Mouse (Mus musculus) cerebellum, adult (tissue): ENCODE measurements around the gene Cmtm8.

Source experiments
- ATAC-seq: cut with Nextera tagmentation; 2 replicates; pipeline ENCODE4 v1.9.2; 2017; ENCODE audit warnings: mild to moderate bottlenecking, moderate library complexity, mixed read lengths; ENCODE audit not compliant: insufficient number of reproducible peaks, low FRiP score, low TSS enrichment

The Cmtm8 gene

GRCm38 (mm10) chr9:114761848-114762247 is 82.1 kb downstream of the Cmtm8 start:
- no peak for ATAC-seq

- no peak for ATAC-seq
Measured at GRCm38 (mm10) chr9:114760353-114760752, 83.6 kb downstream of the Cmtm8 start.

DNA sequence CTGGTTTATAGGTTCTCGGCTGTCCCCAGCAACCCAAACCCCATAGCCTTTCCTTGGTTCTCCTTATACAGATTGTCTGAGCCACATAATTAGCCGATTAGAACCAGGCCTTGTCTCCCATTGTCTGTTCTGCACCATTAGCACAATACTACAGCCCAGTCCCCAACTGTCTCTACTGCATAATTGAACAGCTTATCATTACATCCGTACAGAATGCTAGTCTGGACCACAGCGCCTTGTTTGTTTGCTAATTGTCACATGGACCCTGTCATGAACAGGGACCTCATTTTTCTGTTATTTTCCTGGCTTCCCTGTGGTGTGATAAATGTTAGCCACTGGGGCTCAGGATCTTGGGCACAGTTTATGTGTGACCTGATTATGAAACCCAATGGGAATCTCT is 84.1 kb downstream of the Cmtm8 start:
- no peak for ATAC-seq

DNA sequence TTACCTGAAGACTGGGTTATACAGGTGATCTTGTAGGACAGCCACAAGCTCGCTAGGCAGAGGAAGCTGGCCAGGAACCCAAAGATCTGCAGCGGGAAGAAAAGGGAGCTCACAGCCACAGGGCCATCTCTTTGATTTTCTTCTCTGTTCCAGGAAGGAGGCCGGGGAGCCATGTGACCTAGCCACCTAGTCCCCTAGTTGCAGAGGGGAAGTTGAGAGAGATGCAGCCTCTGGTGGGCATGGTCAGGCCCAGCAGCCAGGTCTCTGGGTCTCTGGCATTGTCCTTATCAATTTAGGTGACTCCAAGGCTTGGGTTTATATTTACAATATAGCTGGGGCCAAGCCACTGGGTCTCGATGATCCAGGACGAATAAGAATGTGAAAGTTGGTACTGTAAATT is 85.2 kb downstream of the Cmtm8 start:
- no peak for ATAC-seq

GRCm38 (mm10) chr9:114758272-114758671 is 85.7 kb downstream of the Cmtm8 start:
- no peak for ATAC-seq

DNA sequence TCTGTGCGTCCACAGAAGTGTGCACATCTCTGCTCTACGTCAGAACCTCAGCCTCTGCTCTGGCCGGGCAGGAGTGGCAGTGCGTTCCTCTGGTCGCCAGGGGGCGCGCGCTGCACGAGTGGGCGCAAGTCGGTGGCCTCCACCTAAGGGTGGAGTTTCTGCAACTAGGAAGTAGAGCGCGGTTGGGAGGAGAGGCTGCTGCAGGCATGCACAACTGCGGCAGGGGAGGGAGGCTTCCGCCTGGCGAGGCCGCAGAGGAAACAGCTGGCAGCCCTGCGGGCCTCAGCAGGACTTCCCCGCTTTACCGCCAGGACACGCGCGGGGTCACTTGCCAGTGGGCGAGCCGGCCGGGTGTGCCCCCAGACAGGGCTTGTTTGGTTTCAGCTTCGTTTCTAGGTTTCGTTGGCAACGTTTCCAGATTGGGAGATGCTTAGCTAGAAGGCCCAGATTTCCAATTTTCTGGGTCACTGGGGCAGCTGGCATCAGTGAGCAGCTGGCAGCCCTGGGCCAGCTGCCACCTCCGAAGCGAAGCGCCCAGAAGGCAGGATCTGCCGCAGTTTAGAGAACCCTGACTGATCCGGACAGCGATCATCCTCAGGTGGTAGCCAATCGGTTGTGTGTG is 91.0 kb downstream of the Cmtm8 start:
- peak; percentile 94 for ATAC-seq

- no peak for ATAC-seq
Measured at GRCm38 (mm10) chr9:114752311-114752710, 91.6 kb downstream of the Cmtm8 start.

GRCm38 (mm10) chr9:114751582-114751981 is 92.4 kb downstream of the Cmtm8 start:
- ATAC-seq: no peak

- no peak for ATAC-seq
Measured at GRCm38 (mm10) chr9:114747466-114747865, 96.5 kb downstream of the Cmtm8 start.

- ATAC-seq: no peak
Measured at GRCm38 (mm10) chr9:114747012-114747411, 96.9 kb downstream of the Cmtm8 start.

GRCm38 (mm10) chr9:114745654-114746053 is 98.3 kb downstream of the Cmtm8 start:
- ATAC-seq: no peak

- ATAC-seq: no peak
Measured at GRCm38 (mm10) chr9:114745163-114745562, 98.8 kb downstream of the Cmtm8 start.

- ATAC-seq: no peak
Measured at GRCm38 (mm10) chr9:114742731-114743130, 101.2 kb downstream of the Cmtm8 start.

DNA sequence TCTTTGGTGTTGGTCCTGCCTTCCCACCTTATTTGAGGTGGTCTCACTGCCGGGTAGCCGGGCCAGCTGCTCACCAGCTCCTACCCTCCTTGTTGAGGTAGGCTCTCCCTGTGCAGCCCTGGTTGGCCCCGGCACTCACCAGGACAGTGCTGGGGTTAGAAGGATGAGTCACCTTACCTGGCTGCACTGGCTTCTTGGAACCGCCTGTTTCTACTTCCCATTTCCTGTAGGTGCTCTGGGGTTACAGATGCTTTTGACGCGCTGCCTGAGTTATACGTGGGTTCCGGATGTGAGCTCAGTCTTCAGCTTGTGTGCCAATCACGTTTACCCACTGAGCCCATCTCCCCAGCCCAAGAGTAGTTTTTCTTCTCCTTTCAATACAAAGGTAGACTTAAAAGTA is 103.6 kb downstream of the Cmtm8 start:
- no peak for ATAC-seq
